Mouse (Mus musculus): ENCODE data around the gene Mea1. TPM values are rescaled to one million over a fixed set of nuclear protein-coding genes. Genes with fewer than 3 reads are reported as not detected.

Gene Mea1
- polyA plus RNA-seq, 3 experiments from 2014 or later: 162 to 181 (median 163) TPM

DNA sequence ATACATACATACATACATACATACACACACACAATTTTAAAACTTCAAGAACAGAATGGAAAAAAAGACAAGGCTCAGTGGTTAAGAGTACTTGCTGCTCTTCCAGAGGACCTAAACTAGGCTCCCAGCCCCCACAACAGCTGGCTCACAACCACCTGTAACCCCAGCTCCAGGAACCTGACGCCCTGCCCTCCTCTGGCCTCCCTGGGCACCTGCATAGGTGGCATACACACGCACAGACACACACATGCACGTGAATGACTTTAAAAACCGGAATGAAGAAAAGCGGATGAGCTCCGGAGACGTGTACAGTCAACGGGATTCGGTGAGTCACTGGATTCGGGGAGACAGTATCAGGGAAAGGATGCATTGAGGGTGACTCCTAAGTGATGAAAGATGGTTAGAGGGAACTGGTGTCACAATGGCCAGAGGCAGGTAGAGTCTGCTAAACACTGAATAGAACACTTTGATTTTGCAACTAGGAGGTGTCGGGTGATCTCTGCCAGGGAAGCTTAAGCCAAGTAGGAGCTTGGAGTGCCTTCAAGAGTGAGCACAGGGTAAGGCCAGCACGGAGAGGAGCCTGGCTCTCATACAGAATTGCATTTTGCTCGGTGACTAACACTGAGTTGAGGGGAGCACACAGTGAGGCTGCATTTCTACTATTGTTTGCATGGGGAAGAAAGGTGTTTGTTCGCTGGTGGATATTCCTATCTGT is 27.9 kb downstream of the Mea1 start:
- ATAC-seq: no peak

DNA sequence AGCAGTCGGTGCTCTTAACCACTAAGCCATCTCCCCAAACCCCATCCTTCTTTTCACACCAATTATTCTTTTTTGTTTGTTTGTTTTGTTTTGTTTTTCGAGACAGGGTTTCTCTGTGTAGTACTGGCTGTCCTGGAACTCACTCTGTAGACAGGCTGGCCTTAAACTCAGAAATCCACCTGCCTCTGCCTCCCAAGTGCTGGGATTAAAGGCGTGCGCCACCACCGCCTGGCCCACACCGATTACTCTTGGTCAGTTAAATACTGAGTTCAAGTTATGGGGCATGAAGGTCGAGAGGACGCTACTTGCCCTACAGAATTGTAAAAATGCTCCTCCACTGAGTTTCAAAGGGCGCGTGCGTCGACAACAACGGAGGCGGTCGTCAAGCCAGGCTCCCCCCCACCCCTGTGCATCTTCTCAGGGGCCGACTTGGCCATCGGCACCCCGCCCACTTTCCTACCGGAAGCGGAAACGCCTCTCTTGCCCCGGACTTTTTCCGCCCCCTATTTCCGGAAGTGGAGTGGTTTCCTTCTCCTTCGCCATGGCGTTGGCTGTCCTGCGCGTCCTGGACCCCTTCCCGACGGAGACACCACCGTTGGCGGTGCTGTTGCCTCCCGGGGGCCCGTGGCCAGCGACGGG is 32.5 kb downstream of the Mea1 start, which contains the start of gene Pex6:
Gene Pex6, plus strand, starts transcription at position 505 of the 639 bp plus-strand sequence.
- ATAC-seq: peak; percentile 95

DNA sequence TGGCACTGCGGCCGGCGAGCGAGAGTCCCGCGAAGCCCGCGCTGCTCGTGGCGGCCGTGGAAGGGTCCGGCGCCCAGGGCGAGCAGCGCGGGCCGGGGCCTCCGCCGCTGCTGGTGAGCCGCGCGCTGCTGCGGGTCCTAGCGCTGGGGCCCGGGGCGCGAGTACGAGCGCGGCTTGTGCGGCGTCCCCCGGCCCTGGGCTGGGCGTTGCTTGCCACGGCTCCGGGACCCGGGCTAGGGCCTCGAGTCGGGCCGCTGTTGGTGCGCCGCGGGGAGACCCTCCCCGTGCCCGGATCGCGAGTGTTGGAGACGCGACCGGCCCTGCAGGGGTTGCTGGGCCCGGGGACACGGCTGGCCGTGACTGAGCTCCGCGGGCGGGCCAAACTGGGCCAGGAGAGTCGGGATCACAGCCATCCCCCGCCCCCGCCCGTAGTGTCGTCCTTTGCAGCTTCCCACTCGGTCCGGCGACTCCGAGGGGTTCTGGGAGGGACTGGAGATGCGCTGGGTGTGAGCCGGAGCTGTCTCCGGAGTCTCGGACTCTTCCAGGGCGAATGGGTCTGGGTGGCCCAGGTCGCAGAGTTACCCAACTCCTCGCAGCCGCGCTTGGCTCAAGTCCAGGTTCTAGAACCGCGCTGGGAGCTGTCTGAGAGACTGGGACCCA is 33.1 kb downstream of the Mea1 start:
- peak; percentile 31 for ATAC-seq

GRCm38 (mm10) chr17:46712442-46712841 is 33.8 kb downstream of the Mea1 start:
- ATAC-seq: no peak

DNA sequence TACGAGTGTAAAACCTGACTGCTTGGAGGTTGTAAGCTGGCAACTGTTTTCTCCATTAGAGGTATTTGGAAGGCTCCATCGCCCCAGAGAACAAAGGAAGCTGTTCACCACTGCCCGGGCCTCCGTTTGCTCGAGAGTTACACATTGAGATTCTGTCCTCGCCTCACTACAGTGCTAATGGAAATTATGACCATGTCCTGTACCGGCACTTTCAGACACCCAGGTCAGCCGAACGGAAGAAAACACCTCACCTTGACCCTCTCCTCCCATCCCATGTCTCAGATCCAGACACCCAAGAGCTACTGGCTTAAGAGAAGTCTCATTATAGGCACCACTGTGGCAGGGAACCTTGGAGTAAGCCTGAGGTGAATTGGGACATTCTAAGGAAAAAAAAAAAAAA is 35.3 kb downstream of the Mea1 start:
- no peak for ATAC-seq

GRCm38 (mm10) chr17:46714756-46715481 is 36.3 kb downstream of the Mea1 start:
- ATAC-seq: no peak

- no peak for ATAC-seq
Observed at GRCm38 (mm10) chr17:46721077-46721476, 42.5 kb downstream of the Mea1 start.

DNA sequence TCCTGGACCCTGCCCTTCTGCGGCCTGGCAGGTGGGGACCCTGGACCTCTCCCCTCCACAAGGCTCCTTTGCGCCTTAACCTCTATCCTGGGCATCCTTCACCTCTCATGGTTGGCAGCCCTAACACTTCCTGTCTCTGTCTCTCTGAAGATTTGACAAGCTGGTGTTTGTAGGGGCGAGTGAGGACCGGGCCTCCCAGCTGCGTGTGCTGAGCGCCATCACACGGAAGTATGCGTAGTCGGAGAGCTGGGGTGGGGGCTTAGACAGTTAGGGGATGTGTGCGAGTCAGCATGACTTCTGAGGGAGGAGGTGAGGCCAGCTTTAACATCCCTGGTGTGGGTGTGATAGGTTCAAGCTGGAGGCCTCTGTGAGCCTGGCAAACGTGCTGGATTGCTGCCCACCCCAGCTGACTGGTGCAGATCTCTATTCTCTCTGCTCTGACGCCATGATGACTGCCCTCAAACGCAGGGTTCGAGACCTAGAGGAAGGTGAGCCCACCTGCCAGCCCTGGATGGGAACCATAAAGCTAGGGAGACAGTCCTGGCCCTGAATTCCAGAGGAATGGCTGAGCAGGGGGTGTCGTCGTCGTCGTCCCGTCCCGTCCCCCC is 46.0 kb downstream of the Mea1 start:
- no peak for ATAC-seq

GRCm38 (mm10) chr17:46725273-46725672 is 46.7 kb downstream of the Mea1 start:
- ATAC-seq: no peak

- no peak for ATAC-seq
Observed at GRCm38 (mm10) chr17:46725731-46726645, 47.4 kb downstream of the Mea1 start.

- ATAC-seq: no peak
Observed at GRCm38 (mm10) chr17:46727271-46727670, 48.7 kb downstream of the Mea1 start.

DNA sequence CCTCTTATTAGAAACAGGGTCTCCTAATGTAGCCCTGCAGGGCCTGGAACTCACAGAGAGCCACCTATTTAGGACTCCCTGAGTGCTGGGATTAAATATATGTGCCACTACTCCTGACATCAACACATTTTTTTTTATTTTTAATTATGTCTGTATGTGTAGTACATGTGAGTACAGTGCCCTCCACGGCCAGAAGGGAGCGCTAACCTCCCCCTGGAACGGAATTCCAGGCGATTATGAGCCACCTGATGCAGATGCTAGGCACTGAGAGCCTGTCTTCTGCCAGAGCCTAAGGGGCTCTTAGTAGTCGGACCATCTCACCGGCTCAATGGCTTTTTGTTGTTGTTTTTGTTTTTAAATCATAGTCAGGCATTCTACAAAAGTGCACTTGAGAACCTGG is 49.4 kb downstream of the Mea1 start:
- ATAC-seq: no peak

GRCm38 (mm10) chr17:46728496-46728895 is 49.9 kb downstream of the Mea1 start:
- no peak for ATAC-seq

DNA sequence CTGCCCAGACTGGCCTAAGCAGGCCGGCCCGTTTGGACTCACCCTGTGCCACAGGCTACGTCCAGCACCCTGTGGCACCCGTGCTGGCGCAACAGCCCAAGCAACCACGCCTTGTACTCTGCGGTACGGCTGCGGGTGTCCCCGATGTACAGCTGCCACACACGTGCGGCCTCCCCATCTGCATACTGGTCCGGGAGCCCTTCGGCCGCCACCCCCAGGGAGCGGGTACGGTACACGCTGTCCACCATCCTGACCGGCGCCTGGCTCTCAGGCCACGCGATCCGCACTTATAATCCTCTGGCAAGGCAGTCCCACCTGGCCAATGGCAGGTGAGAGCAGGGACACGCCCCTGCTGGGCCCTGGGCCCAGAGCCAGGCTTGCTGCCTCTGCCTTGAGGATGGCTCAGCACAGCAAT is 50.3 kb downstream of the Mea1 start, which contains the start of gene Gnmt:
Gene Gnmt, minus strand, starts transcription at position 265 of the 415 bp plus-strand sequence.
- ATAC-seq: no peak

Other genes with a start within 250 kb of the Mea1 start
- gene Crip3, start 249.9 kb upstream of the Mea1 start, polyA plus RNA-seq (2017; shearing (Covaris generic)): not detected
- not detected for gene Slc22a7, start 240.3 kb upstream of the Mea1 start, polyA plus RNA-seq (2017; shearing (Covaris generic))
- 1 to 10 TPM in 1 of 3 experiments, under 1 TPM in 2; 0.57 to 1.2 (median 0.58) TPM for gene Ttbk1, start 191.1 kb upstream of the Mea1 start, polyA plus RNA-seq (2017; shearing (Covaris generic))
- 10 to 100 TPM in 1 of 3 experiments, 1 to 10 TPM in 2; 4.6 to 17.6 (median 6.8) TPM for gene Dnph1, start 182.1 kb upstream of the Mea1 start, polyA plus RNA-seq (2017; shearing (Covaris generic))
- 1 to 10 TPM in 2 of 3 experiments, under 1 TPM in 1; 0.78 to 7.5 (median 3.1) TPM for gene Cul9, start 132.4 kb upstream of the Mea1 start, polyA plus RNA-seq (2017; shearing (Covaris generic))
- gene Srf, start 122.6 kb upstream of the Mea1 start, polyA plus RNA-seq (2017; shearing (Covaris generic)): 10 to 100 TPM in 1 of 3 experiments, 1 to 10 TPM in 2; 4.8 to 15.7 (median 7.7) TPM
- not detected for gene Ptk7, start 49.3 kb upstream of the Mea1 start, polyA plus RNA-seq (2017; shearing (Covaris generic))
- 10 to 100 TPM in 1 of 3 experiments, 1 to 10 TPM in 2; 7.6 to 10.1 (median 9.1) TPM for gene Klc4, start 32.8 kb upstream of the Mea1 start, polyA plus RNA-seq (2017; shearing (Covaris generic))
- gene Mrpl2, start 32.6 kb upstream of the Mea1 start, polyA plus RNA-seq (2017; shearing (Covaris generic)): 10 to 100 TPM; 59.1 to 81.9 (median 60.2) TPM
- 1 to 10 TPM; 1.7 to 4.1 (median 2.5) TPM for gene Cul7, start 28.5 kb upstream of the Mea1 start, polyA plus RNA-seq (2017; shearing (Covaris generic))
- gene Rrp36, start 4.4 kb upstream of the Mea1 start, polyA plus RNA-seq (2017; shearing (Covaris generic)): 10 to 100 TPM; 47.3 to 50.7 (median 47.7) TPM
- 10 to 100 TPM; 20.7 to 22.4 (median 21.7) TPM for gene Klhdc3, start 2.1 kb downstream of the Mea1 start, polyA plus RNA-seq (2017; shearing (Covaris generic))
- gene Ppp2r5d, start 26.3 kb downstream of the Mea1 start, polyA plus RNA-seq (2017; shearing (Covaris generic)): 10 to 100 TPM; 23.2 to 25.5 (median 23.5) TPM
- gene Pex6, start 32.7 kb downstream of the Mea1 start, polyA plus RNA-seq (2017; shearing (Covaris generic)): 1 to 10 TPM; 3.1 to 4.8 (median 4.6) TPM
- 1 to 10 TPM in 1 of 3 experiments, under 1 TPM in 2; 0.40 to 2.3 (median 0.72) TPM for gene Gnmt, start 50.4 kb downstream of the Mea1 start, polyA plus RNA-seq (2017; shearing (Covaris generic))
- gene Cnpy3, start 73.4 kb downstream of the Mea1 start, polyA plus RNA-seq (2017; shearing (Covaris generic)): 10 to 100 TPM; 19.1 to 36.3 (median 27.8) TPM
- under 1 TPM in 2 of 3 experiments, not detected in 1; 0.44 to 0.47 TPM for gene Ptcra, start 84.9 kb downstream of the Mea1 start, polyA plus RNA-seq (2017; shearing (Covaris generic))
- 10 to 100 TPM; 16.4 to 17.9 (median 17.3) TPM for gene 2310039H08Rik, start 93.8 kb downstream of the Mea1 start, polyA plus RNA-seq (2017; shearing (Covaris generic))
- gene Rpl7l1, start 103.9 kb downstream of the Mea1 start, polyA plus RNA-seq (2017; shearing (Covaris generic)): 100 to 1,000 TPM; 120 to 149 (median 139) TPM
- gene Bicral, start 179.7 kb downstream of the Mea1 start, polyA plus RNA-seq (2017; shearing (Covaris generic)): 1 to 10 TPM; 7.6 to 9.2 (median 9.1) TPM
- 10 to 100 TPM in 1 of 3 experiments, 1 to 10 TPM in 2; 9.6 to 10.5 (median 9.9) TPM for gene Tbcc, start 211.9 kb downstream of the Mea1 start, polyA plus RNA-seq (2017; shearing (Covaris generic))
- gene Prph2, start 231.7 kb downstream of the Mea1 start, polyA plus RNA-seq (2017; shearing (Covaris generic)): not detected